Mouse (Mus musculus): ENCODE data around the gene Antxr1. TPM values are rescaled to one million over a fixed set of nuclear protein-coding genes. Genes with fewer than 3 reads are reported as not detected.

Gene Antxr1
- total RNA-seq (2021), result 10 to 100 TPM in 1 of 2 experiments, 1 to 10 TPM in 1; 9.0 to 10.2 TPM

DNA sequence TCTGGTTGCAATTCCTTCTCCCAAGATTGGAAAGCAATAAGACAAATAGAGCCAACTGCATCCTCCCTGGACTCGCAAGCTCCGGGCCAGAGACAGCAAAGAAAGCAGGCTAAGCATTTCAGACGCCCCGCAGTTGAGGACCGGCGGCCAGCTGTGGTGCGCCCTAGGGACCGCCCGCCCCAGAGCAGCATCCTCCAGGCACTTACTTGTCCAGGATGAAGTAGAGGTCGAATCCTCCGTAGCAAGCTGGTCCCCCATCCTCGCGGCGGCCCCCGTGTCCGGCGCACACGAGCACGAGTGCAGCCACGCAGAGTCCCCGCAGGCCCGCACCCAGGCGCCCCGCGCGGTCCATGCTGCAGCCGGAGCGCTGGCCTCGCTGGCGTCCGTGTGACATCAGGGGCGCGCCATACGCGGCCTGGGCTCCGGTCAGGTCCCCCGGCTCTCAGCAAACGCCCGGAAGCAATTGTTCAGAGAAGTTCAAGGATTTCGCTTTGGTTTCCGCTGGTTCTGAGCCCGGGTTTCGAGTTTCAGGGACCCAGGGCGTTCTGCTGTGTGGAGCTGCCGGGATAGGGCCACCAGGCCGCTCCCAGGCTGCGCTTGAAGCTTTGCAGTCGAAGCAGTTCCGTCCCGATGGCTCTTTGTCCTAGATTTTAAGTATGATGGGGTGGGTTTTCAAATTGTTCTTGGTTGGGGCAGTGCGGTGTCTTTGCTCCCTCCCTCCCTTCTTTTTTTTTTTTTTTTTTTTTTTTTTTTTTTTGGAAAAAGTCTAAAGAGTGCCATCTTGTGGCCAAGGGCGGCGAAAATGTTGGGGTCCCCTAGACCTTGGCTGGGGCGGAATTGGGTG, at the start of gene Antxr1:
Antxr1 (minus strand) TSS at position 731 of the 844 bp plus-strand sequence.
- DNase-seq, result peak; percentile 50 to 64

- no peak for DNase-seq
These were observed 49.1 kb upstream of the Antxr1 start for GRCm38 (mm10) chr6:87384761-87385160.

GRCm38 (mm10) chr6:87383926-87384691, 48.5 kb upstream of the Antxr1 start:
- no peak for DNase-seq

GRCm38 (mm10) chr6:87373057-87373456, 37.4 kb upstream of the Antxr1 start, which contains the start of gene Gkn2:
Gene Gkn2 (plus strand): TSS chr6:87373357.
- no peak for DNase-seq

- no peak for DNase-seq
These were observed 33.6 kb upstream of the Antxr1 start for GRCm38 (mm10) chr6:87369223-87369622.

- DNase-seq, result no peak
These were observed 18.8 kb upstream of the Antxr1 start for GRCm38 (mm10) chr6:87354441-87354840.

GRCm38 (mm10) chr6:87350829-87351228, 15.2 kb upstream of the Antxr1 start, which contains the start of gene Gkn1:
Gene Gkn1 (minus strand): TSS chr6:87350942.
- no peak for DNase-seq

- no peak for DNase-seq
These were observed 294 bp upstream of the Antxr1 start for GRCm38 (mm10) chr6:87335935-87336295.

- DNase-seq, result no peak
These were observed 1.1 kb downstream of the Antxr1 start for GRCm38 (mm10) chr6:87334361-87335090.

- DNase-seq, result no peak
These were observed 3.2 kb downstream of the Antxr1 start for GRCm38 (mm10) chr6:87332380-87332779.

DNA sequence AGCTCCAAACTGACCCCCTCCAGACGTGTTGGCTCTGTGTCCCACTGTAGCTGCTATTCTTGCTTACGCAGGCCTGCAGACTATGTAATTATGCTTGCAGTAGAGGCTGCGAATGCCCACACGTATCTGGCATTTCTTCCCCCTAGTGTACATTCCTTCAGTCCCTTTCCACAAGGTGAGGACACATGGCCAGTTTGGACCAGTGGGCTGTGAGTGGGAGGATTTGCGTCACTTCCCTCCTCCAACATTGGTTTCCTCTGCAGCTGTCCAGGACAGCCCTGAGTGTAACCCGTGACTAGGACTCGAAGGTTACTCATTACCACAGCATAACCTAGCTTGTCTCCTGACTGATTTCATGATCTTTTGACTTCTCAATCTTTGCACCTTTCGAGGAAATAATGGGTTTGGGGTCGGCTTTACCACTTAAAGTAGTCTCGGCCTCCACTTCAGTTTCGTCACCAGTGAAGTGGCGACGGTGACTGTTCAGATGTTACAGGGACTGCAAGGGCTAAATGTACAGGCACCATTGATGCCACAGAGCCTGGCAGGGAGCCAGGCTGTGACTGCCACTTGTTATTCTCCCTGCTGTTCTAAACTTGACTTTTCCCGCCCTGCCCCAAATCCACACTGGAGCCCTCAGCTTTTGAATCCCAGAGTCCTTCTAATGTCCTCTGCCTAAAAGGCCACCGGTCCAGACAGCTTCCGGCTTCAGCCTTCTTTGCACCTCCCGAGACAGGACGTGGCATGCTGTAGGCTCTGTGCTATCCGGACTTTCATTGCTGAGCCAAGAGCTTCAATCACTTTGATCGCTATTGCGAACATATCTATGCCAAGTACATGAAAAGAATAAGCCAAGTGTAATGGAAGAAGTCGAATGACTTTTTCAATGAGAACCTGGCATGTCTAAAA, 7.1 kb downstream of the Antxr1 start:
- DNase-seq, result no peak

GRCm38 (mm10) chr6:87326932-87327331, 8.7 kb downstream of the Antxr1 start:
- DNase-seq, result no peak

DNA sequence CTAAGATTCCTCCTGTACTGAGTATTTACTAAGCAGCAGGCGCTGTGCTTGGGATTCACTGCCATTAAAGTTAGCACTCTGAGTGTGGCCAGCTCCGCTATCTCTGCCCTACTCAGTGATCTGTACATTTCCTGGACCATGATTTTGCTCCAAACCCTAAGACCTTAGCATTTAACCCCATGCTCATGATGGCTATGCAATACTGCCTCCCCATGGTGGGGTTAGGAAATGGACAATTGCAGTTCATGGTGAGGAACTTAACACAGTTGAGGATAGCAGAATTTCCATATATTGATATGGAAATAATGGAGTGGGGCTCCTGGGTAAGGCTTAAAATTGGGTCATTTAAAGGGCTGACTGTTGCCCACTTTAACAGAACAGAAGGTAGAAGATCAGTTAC, 12.2 kb downstream of the Antxr1 start:
- peak in 1 of 2 experiments; percentile 40 for DNase-seq

DNA sequence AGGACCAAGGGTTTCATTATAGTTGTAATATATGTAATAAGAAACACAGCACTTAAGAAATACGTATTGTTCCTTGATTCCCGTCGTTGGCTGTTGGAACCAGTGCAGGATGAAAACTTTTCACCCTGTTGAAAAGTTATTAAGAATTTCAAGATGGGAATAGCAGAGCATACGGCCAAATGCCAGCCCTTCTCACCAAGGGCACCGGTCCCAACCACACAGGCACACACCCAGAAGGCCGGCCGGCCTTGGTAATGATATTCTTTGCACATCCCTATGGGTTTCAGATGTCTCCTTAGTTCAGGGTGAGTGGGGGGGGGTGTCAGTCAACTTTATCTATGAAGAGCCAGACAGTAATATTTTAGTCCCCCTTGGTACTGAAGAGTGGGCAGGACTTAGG, 17.0 kb downstream of the Antxr1 start:
- no peak for DNase-seq

DNA sequence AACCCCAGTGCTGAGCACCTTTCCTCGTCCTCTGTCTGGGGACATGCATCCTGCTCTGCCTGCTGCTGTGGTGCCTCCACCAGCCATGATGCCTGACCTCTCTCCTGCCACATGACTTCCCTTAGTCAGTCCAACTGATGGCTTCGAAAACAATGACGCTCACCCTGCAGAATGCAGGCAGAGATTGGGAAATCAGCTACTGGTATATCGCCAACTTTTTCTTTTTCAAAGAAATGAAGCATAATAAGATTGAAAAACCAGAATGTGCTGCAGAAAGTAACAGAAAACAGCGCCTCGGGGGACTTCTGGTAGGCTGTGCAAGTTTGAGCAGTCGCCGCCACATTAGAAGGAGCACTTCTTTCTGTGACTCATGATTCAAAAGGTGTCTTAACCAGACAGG, 18.7 kb downstream of the Antxr1 start:
- DNase-seq, result no peak

DNA sequence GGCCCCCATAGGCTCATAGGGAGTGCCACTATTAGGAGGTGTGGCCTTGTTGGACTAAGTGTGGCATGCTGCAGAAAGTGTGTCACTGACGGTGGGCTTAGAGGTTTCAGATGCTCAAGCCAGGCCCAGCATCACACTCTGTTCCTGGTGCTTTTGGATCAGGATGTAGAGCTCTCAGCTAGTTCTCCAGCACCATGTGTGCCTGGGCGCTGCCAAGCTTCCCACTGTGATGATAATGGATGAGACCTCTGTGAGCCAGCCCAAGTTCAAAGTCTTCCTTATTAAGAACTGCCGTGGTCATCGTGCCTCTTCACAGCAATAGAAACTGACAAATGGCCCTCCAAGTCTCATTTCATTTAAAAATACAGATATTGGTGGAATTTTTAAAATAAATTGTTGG, 22.9 kb downstream of the Antxr1 start:
- no peak for DNase-seq

- DNase-seq, result no peak
These were observed 31.1 kb downstream of the Antxr1 start for GRCm38 (mm10) chr6:87304486-87304885.

GRCm38 (mm10) chr6:87302746-87303145, 32.9 kb downstream of the Antxr1 start:
- DNase-seq, result no peak

GRCm38 (mm10) chr6:87301991-87302390, 33.6 kb downstream of the Antxr1 start:
- no peak for DNase-seq

GRCm38 (mm10) chr6:87294904-87295303, 40.7 kb downstream of the Antxr1 start:
- no peak for DNase-seq

All from layer of hippocampus, postnatal 36 days (tissue).